Mouse (Mus musculus) intestine, embryonic 16.5 days (tissue): ENCODE data around the gene Tex46. TPM values are rescaled to one million over a fixed set of nuclear protein-coding genes. Genes with fewer than 3 reads are reported as not detected.

Experiments
- ATAC-seq: fragments of 200-750 bp; cut with Nextera tagmentation; 2 replicates; pipeline ENCODE4 v1.8.0; 2017; ENCODE audit warnings: moderate TSS enrichment, moderate library complexity
- H3K27ac ChIP-seq: fragments of 300-500 bp; sonication (generic); 2 replicates; pipeline ENCODE4 v1.5.1; 2014; ENCODE audit warnings: mild to moderate bottlenecking, low read length
- H3K27me3 ChIP-seq: fragments of 300-500 bp; sonication (generic); replicated peaks from 2 replicates; pipeline ENCODE4 v1.6.1; 2014; ENCODE audit warnings: low read length, control low read depth, mixed read lengths; ENCODE audit not compliant: control insufficient read depth, insufficient read depth
- H3K36me3 ChIP-seq: fragments of 300-500 bp; sonication (generic); 2 replicates; pipeline ENCODE4 v1.6.1; 2014; ENCODE audit warnings: low read length, control low read depth; ENCODE audit not compliant: control insufficient read depth, insufficient read depth
- H3K4me1 ChIP-seq: fragments of 300-500 bp; sonication (generic); 2 replicates; pipeline ENCODE4 v1.6.1; 2014; ENCODE audit warnings: low read length, control low read depth, mixed read lengths; ENCODE audit not compliant: control insufficient read depth, insufficient read depth
- H3K4me2 ChIP-seq: fragments of 300-500 bp; sonication (generic); 2 replicates; pipeline ENCODE4 v1.6.1; 2014; ENCODE audit warnings: low read depth, low read length, control low read depth
- H3K4me3 ChIP-seq: fragments of 300-500 bp; sonication (generic); 2 replicates; pipeline ENCODE4 v1.5.1; 2014; ENCODE audit warnings: mild to moderate bottlenecking, low read length
- H3K9ac ChIP-seq: fragments of 300-500 bp; sonication (generic); 2 replicates; pipeline ENCODE4 v1.6.1; 2014; ENCODE audit warnings: low read depth, low read length
- H3K9me3 ChIP-seq: fragments of 300-500 bp; sonication (generic); 2 replicates; pipeline ENCODE4 v1.6.1; 2016; ENCODE audit warnings: low read length, control low read depth; ENCODE audit not compliant: control insufficient read depth
- WGBS: fragments of 180-500 bp; shearing (Covaris S2); extraction: QIAGEN DNeasy Blood & Tissue Kit; methylation state at CpG from one replicate; pipeline ENCODE4 v1.1.7; 2014; 5-methylcytosine and 5-hydroxymethylcytosine counted together
- polyA plus RNA-seq: library from polyadenylated mRNA; unstranded; fragments of >200 nt; fragmentation: Nextera tagmentation; extraction: Ambion mirVana; gene quantifications from 2 replicates; pipeline ENCODE4 v1.2.1, GENCODE M21; 2015

Gene Tex46
- not detected in 2 replicates for polyA plus RNA-seq

- 59% methylated on average over 4 of the region's 4 CpGs for WGBS
- no peak for ATAC-seq
- no peaks in the 10 kb centered on the region for H3K27me3 ChIP-seq
These were observed at the start of gene Tex46 for GRCm38 (mm10) chr4:136610387-136610856. Gene Tex46, plus strand, starts transcription at chr4:136610437.

GRCm38 (mm10) chr4:136562755-136563154 is 47.5 kb upstream of the Tex46 start:
- 85% methylated on average over 6 of the region's 6 CpGs for WGBS
- Histone ChIP-seq H3K27me3 (no peaks in the 10 kb centered on the region), H3K27ac (no peak overlapping the region), H3K4me1 (peaks cover 2% of the 10 kb centered on the region; the same call in 1 of the 2 replicates), H3K36me3 (peaks cover 13% of the 10 kb centered on the region), H3K4me3 (no peak overlapping the region), H3K4me2 (no peak overlapping the region), H3K9ac (no peak overlapping the region), H3K9me3 (no peaks in the 10 kb centered on the region)
- no peak for ATAC-seq

More at GRCm38 (mm10) chr4:136610387-136610856, at the start of gene Tex46:
- Histone ChIP-seq H3K36me3 (no peaks in the 10 kb centered on the region), H3K4me2 (no peak within 1 kb of the TSS), H3K4me3 (no peak within 1 kb of the TSS), H3K9ac (no peak within 1 kb of the TSS), H3K9me3 (no peaks in the 10 kb centered on the region), H3K4me1 (no peaks in the 10 kb centered on the region), H3K27ac (no peak within 1 kb of the TSS)

- no peak for ATAC-seq
- Histone ChIP-seq H3K9me3 (no peaks in the 10 kb centered on the region), H3K4me3 (no peak overlapping the region), H3K27me3 (no peaks in the 10 kb centered on the region), H3K4me1 (0 out of 2 replicates have a peak, but pooled peaks cover 5% of the 10 kb centered on the region), H3K9ac (no peak overlapping the region), H3K4me2 (no peak overlapping the region), H3K36me3 (peaks cover 5% of the 10 kb centered on the region; the same call in 1 of the 2 replicates), H3K27ac (no peak overlapping the region)
- WGBS: 76% methylated on average over 3 of the region's 3 CpGs
These were observed 41.6 kb upstream of the Tex46 start for GRCm38 (mm10) chr4:136568629-136569028.

- Histone ChIP-seq H3K9me3 (no peaks in the 10 kb centered on the region), H3K4me2 (no peak overlapping the region), H3K9ac (no peak overlapping the region), H3K4me1 (0 out of 2 replicates have a peak, but pooled peaks cover 5% of the 10 kb centered on the region), H3K27me3 (no peaks in the 10 kb centered on the region), H3K36me3 (0 out of 2 replicates have a peak, but pooled peaks cover 5% of the 10 kb centered on the region), H3K27ac (no peak overlapping the region), H3K4me3 (no peak overlapping the region)
- ATAC-seq: no peak
These were observed 40.2 kb upstream of the Tex46 start for GRCm38 (mm10) chr4:136569998-136570397.

- H3K27me3 ChIP-seq: no peaks in the 10 kb centered on the region
- H3K27ac ChIP-seq: no peak overlapping the region
- ATAC-seq: no peak
- H3K4me1 ChIP-seq: 0 out of 2 replicates have a peak, but pooled peaks cover 6% of the 10 kb centered on the region
- H3K36me3 ChIP-seq: no peaks in the 10 kb centered on the region
- WGBS: 90% methylated on average over 3 of the region's 3 CpGs
- no peaks in the 10 kb centered on the region for H3K9me3 ChIP-seq
- H3K4me2 ChIP-seq: no peak overlapping the region
- H3K9ac ChIP-seq: no peak overlapping the region
- H3K4me3 ChIP-seq: no peak overlapping the region
These were observed 28.4 kb upstream of the Tex46 start for GRCm38 (mm10) chr4:136581885-136582284.

- 0 out of 2 replicates have a peak, but pooled peaks cover 2% of the 10 kb centered on the region for H3K36me3 ChIP-seq
- 91% methylated on average over 4 of the region's 4 CpGs for WGBS
- H3K9me3 ChIP-seq: no peaks in the 10 kb centered on the region
- H3K27ac ChIP-seq: no peak overlapping the region
- H3K27me3 ChIP-seq: no peaks in the 10 kb centered on the region
- 0 out of 2 replicates have a peak, but pooled peaks cover 7% of the 10 kb centered on the region for H3K4me1 ChIP-seq
- no peak overlapping the region for H3K9ac ChIP-seq
- no peak for ATAC-seq
- H3K4me2 ChIP-seq: no peak overlapping the region
- no peak overlapping the region for H3K4me3 ChIP-seq
These were observed 22.9 kb upstream of the Tex46 start for GRCm38 (mm10) chr4:136587221-136587827.

- H3K9ac ChIP-seq: no peak overlapping the region
- no peaks in the 10 kb centered on the region for H3K27me3 ChIP-seq
- WGBS: 85% methylated on average over 4 of the region's 4 CpGs
- H3K4me2 ChIP-seq: no peak overlapping the region
- H3K36me3 ChIP-seq: 0 out of 2 replicates have a peak, but pooled peaks cover 2% of the 10 kb centered on the region
- no peak overlapping the region for H3K4me3 ChIP-seq
- no peak for ATAC-seq
- H3K9me3 ChIP-seq: no peaks in the 10 kb centered on the region
- H3K4me1 ChIP-seq: 0 out of 2 replicates have a peak, but pooled peaks cover 7% of the 10 kb centered on the region
- H3K27ac ChIP-seq: no peak overlapping the region
These were observed 22.2 kb upstream of the Tex46 start for GRCm38 (mm10) chr4:136588003-136588402.

GRCm38 (mm10) chr4:136592111-136592510 is 18.1 kb upstream of the Tex46 start:
- Histone ChIP-seq H3K4me3 (no peak overlapping the region), H3K9ac (no peak overlapping the region), H3K27ac (no peak overlapping the region), H3K27me3 (no peaks in the 10 kb centered on the region), H3K4me1 (no peaks in the 10 kb centered on the region), H3K9me3 (no peaks in the 10 kb centered on the region), H3K36me3 (0 out of 2 replicates have a peak, but pooled peaks cover 2% of the 10 kb centered on the region), H3K4me2 (no peak overlapping the region)
- peak; percentile 69 for ATAC-seq
- WGBS: 49% methylated on average over 4 of the region's 4 CpGs

GRCm38 (mm10) chr4:136594006-136594405 is 16.2 kb upstream of the Tex46 start:
- no peaks in the 10 kb centered on the region for H3K9me3 ChIP-seq
- H3K27me3 ChIP-seq: no peaks in the 10 kb centered on the region
- no peak overlapping the region for H3K27ac ChIP-seq
- ATAC-seq: no peak
- 0 out of 2 replicates have a peak, but pooled peaks cover 2% of the 10 kb centered on the region for H3K36me3 ChIP-seq
- H3K9ac ChIP-seq: no peak overlapping the region
- no peak overlapping the region for H3K4me2 ChIP-seq
- 77% methylated on average over 2 of the region's 2 CpGs for WGBS
- H3K4me1 ChIP-seq: peaks cover 2% of the 10 kb centered on the region; the same call in 1 of the 2 replicates
- H3K4me3 ChIP-seq: no peak overlapping the region
